Mouse (Mus musculus) ovary, postnatal 10 days (tissue): ENCODE measurements around the gene Nop16.

Source experiments
- DNase-seq: peaks from one replicate; pipeline ENCODE4 v3.0.0; 2022; ENCODE audit warnings: low spot score

The Nop16 gene

GRCm38 (mm10) chr13:54560608-54561007 is 29.3 kb downstream of the Nop16 start:
- no peak for DNase-seq

- no peak for DNase-seq
Observed at GRCm38 (mm10) chr13:54559656-54560055, 30.2 kb downstream of the Nop16 start.

GRCm38 (mm10) chr13:54557652-54558051 is 32.2 kb downstream of the Nop16 start:
- DNase-seq, result no peak

GRCm38 (mm10) chr13:54556796-54557195 is 33.1 kb downstream of the Nop16 start:
- DNase-seq, result no peak

GRCm38 (mm10) chr13:54556176-54556575 is 33.7 kb downstream of the Nop16 start:
- DNase-seq, result no peak

DNA sequence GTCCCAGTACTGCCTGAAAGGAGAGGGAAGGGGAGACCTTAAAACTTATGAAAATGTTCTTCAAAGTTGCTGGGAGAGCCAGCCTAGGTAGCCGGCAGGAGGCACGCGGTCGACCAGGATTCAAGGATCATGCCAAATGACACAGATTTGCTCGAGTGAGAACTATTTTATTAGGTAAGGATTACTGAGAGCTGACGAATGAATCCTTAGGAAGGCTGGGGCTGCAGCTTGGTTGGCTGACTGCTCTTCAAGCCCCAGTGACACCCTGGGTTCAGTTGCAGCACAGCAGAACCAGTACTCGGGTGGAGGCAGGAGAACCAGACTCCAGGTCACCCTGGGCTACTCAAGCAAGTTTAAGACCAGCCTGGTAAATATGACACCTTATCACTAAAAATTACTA is 41.9 kb downstream of the Nop16 start:
- no peak for DNase-seq
